Mouse (Mus musculus) hindbrain, embryonic 14.5 days (tissue): ENCODE measurements at regions not wholly inside any gene's neighbourhood (a gene's known extent, or its start where the extent isn't known, plus 50 kb on each side); places are given as distances from the start of the nearest gene placed in this dataset.

Source experiments
- ATAC-seq: fragments of 200-750 bp; cut with Nextera tagmentation; 2 replicates; pipeline ENCODE4 v1.8.0; 2017; ENCODE audit warnings: moderate number of reproducible peaks, mild to moderate bottlenecking, moderate TSS enrichment, moderate library complexity; ENCODE audit not compliant: low FRiP score
- DNase-seq: peaks from one replicate; pipeline ENCODE4 v3.0.0-alpha.2; 2015; ENCODE audit warnings: low spot score
- H3K27ac ChIP-seq: fragments of 300-500 bp; sonication (generic); 2 replicates; pipeline ENCODE4 v1.5.1; 2014; ENCODE audit warnings: mild to moderate bottlenecking, moderate library complexity
- H3K27me3 ChIP-seq: fragments of 300-500 bp; sonication (generic); 2 replicates; pipeline ENCODE4 v1.6.1; 2014; ENCODE audit warnings: mild to moderate bottlenecking, low read length, mixed read lengths; ENCODE audit not compliant: control insufficient read depth, insufficient read depth
- H3K36me3 ChIP-seq: fragments of 300-500 bp; sonication (generic); replicated peaks from 2 replicates; pipeline ENCODE4 v1.6.1; 2014; ENCODE audit not compliant: control insufficient read depth, insufficient read depth
- H3K4me1 ChIP-seq: fragments of 300-500 bp; sonication (generic); replicated peaks from 2 replicates; pipeline ENCODE4 v1.6.1; 2014; ENCODE audit warnings: antibody characterized with exemption, low read length, mixed read lengths; ENCODE audit not compliant: control insufficient read depth, insufficient read depth
- H3K4me2 ChIP-seq: fragments of 300-500 bp; sonication (generic); replicated peaks from 2 replicates; pipeline ENCODE4 v1.6.1; 2014; ENCODE audit warnings: mild to moderate bottlenecking, moderate library complexity
- H3K4me3 ChIP-seq: fragments of 300-500 bp; sonication (generic); replicated peaks from 2 replicates; pipeline ENCODE4 v1.5.1; 2014; ENCODE audit warnings: mild to moderate bottlenecking, low read length
- H3K9ac ChIP-seq: fragments of 300-500 bp; sonication (generic); 2 replicates; pipeline ENCODE4 v1.6.1; 2014
- H3K9me3 ChIP-seq: fragments of 300-500 bp; sonication (generic); 2 replicates; pipeline ENCODE4 v1.6.1; 2016; ENCODE audit warnings: low read length; ENCODE audit not compliant: control insufficient read depth
- WGBS: fragments of 180-500 bp; shearing (Covaris S2); extraction: QIAGEN DNeasy Blood & Tissue Kit; methylation state at CpG from one replicate; pipeline ENCODE4 v1.1.7; 2014; 5-methylcytosine and 5-hydroxymethylcytosine counted together

GRCm38 (mm10) chr17:45341573-45341972 is 92.0 kb downstream of the Cdc5l start:
- Histone ChIP-seq H3K9ac (no peak overlapping the region), H3K9me3 (no peaks in the 10 kb centered on the region), H3K27me3 (no peaks in the 10 kb centered on the region), H3K4me3 (no peak overlapping the region), H3K27ac (no peak overlapping the region), H3K36me3 (no peaks in the 10 kb centered on the region), H3K4me1 (no peaks in the 10 kb centered on the region), H3K4me2 (no peak overlapping the region)
- no peak for ATAC-seq
- no peak for DNase-seq
- WGBS = 60% methylated on average over 6 of the region's 6 CpGs

DNA sequence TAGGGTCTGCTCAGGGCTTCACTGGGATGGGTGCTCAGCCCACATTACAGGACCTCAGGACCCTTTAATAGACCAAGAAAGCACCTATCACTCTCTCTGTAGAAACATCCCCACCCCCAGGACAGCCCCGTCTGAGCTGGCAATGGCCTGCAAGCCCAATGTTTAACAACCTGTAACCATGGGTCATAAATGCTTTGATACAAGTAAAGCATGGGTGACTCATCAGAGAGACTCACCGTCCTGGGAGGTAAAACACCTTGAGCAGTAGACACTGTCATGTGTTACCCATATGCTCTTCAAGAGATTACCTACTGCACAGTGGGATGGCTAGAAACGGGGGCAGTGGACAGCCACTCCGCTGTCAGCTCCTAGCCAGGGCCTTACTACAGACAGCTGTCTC is 92.7 kb downstream of the Cdc5l start:
- Histone ChIP-seq H3K4me2 (no peak overlapping the region), H3K27ac (no peak overlapping the region), H3K4me3 (no peak overlapping the region), H3K4me1 (no peaks in the 10 kb centered on the region), H3K36me3 (no peaks in the 10 kb centered on the region), H3K27me3 (no peaks in the 10 kb centered on the region), H3K9me3 (no peaks in the 10 kb centered on the region), H3K9ac (no peak overlapping the region)
- no peak for DNase-seq
- no peak for ATAC-seq
- WGBS = 86% methylated on average over 4 of the region's 4 CpGs

DNA sequence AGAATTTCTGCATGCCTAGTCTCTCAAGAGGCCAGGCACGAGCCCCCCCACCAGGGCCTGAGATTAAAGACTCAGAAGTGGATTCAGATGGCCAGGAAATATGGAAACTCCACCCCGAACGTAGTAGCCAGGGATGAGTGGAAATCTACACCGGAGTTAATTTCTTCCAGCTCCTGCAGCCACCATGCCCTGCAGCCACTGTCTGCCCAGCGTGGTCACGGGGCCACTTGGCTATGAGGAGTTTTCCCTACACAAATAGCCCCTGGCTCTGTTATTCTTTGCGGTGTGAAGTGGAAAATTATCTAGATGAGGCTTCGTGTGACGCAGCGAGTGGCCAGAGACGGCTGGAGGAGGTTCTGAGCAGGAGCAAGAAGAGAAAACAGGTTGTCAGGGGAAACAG is 94.3 kb downstream of the Cdc5l start:
- H3K27ac ChIP-seq = no peak overlapping the region
- ATAC-seq (no peak), DNase-seq (no peak)
- H3K4me3 ChIP-seq = no peak overlapping the region
- H3K9ac ChIP-seq = no peak overlapping the region
- H3K4me1 ChIP-seq = no peaks in the 10 kb centered on the region
- no peaks in the 10 kb centered on the region for H3K36me3 ChIP-seq
- no peaks in the 10 kb centered on the region for H3K9me3 ChIP-seq
- WGBS = 73% methylated on average over 11 of the region's 11 CpGs
- H3K4me2 ChIP-seq = no peak overlapping the region
- no peaks in the 10 kb centered on the region for H3K27me3 ChIP-seq

GRCm38 (mm10) chr17:45338086-45338485 is 95.5 kb downstream of the Cdc5l start:
- Histone ChIP-seq H3K4me1 (no peaks in the 10 kb centered on the region), H3K4me2 (no peak overlapping the region), H3K27me3 (no peaks in the 10 kb centered on the region), H3K9ac (no peak overlapping the region), H3K36me3 (no peaks in the 10 kb centered on the region), H3K9me3 (no peaks in the 10 kb centered on the region), H3K27ac (no peak overlapping the region), H3K4me3 (no peak overlapping the region)
- no peak for DNase-seq
- no peak for ATAC-seq
- 88% methylated on average over 4 of the region's 4 CpGs for WGBS

GRCm38 (mm10) chr17:45335586-45336151 is 97.9 kb downstream of the Cdc5l start:
- H3K27ac ChIP-seq = no peak overlapping the region
- WGBS = 86% methylated on average over 9 of the region's 9 CpGs
- H3K27me3 ChIP-seq = no peaks in the 10 kb centered on the region
- H3K9me3 ChIP-seq = no peaks in the 10 kb centered on the region
- no peak overlapping the region for H3K4me2 ChIP-seq
- DNase-seq (no peak), ATAC-seq (no peak; the same call in 1 of the 2 replicates)
- no peak overlapping the region for H3K4me3 ChIP-seq
- H3K4me1 ChIP-seq = no peaks in the 10 kb centered on the region
- H3K9ac ChIP-seq = no peak overlapping the region
- no peaks in the 10 kb centered on the region for H3K36me3 ChIP-seq

- ATAC-seq = no peak; the same call in 1 of the 2 replicates
Observed at GRCm38 (mm10) chr17:45334732-45335381, 98.7 kb downstream of the Cdc5l start.

DNA sequence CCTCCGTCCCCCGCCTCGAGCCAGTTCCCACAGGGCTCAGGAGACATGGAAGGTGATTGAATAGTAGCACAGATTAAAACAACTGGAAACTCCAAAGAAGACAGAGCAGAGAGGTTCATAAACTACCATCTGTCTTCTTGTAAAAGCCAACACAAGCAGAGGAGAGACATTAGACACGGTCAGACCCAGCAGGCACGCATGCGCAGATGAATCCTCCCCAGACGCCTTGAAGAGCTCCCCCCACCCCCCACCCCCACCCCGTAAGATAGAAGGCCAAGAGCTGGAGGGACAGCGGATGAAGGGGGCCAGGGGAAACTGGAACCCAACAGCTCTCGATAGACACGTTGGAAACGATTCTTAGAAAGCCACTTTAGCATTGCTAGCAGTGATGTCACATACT is 101.2 kb downstream of the Cdc5l start:
- DNase-seq = no peak
- no peak overlapping the region for H3K4me3 ChIP-seq
- no peaks in the 10 kb centered on the region for H3K36me3 ChIP-seq
- H3K27ac ChIP-seq = no peak overlapping the region
- no peaks in the 10 kb centered on the region for H3K27me3 ChIP-seq
- 69% methylated on average over 12 of the region's 12 CpGs for WGBS
- no peak for ATAC-seq
- no peak overlapping the region for H3K4me2 ChIP-seq
- no peak overlapping the region for H3K9ac ChIP-seq
- no peaks in the 10 kb centered on the region for H3K9me3 ChIP-seq
- H3K4me1 ChIP-seq = no peaks in the 10 kb centered on the region

More at GRCm38 (mm10) chr17:45334732-45335381, 98.7 kb downstream of the Cdc5l start:
- Histone ChIP-seq H3K4me2 (no peak overlapping the region), H3K9me3 (no peaks in the 10 kb centered on the region), H3K36me3 (no peaks in the 10 kb centered on the region), H3K27ac (no peak overlapping the region), H3K9ac (no peak overlapping the region), H3K4me1 (no peaks in the 10 kb centered on the region), H3K27me3 (no peaks in the 10 kb centered on the region), H3K4me3 (no peak overlapping the region)
- 62% methylated on average over 13 of the region's 13 CpGs for WGBS
- DNase-seq = peak; percentile 44

GRCm38 (mm10) chr17:45329241-45329640 is 104.3 kb downstream of the Cdc5l start:
- H3K27ac ChIP-seq = no peak overlapping the region
- DNase-seq = no peak
- ATAC-seq = no peak
- no peaks in the 10 kb centered on the region for H3K9me3 ChIP-seq
- WGBS = 52% methylated on average over 9 of the region's 9 CpGs
- H3K4me1 ChIP-seq = 0 out of 2 replicates have a peak, but pooled peaks cover 10% of the 10 kb centered on the region
- H3K27me3 ChIP-seq = no peaks in the 10 kb centered on the region
- no peak overlapping the region for H3K4me3 ChIP-seq
- no peak overlapping the region for H3K4me2 ChIP-seq
- H3K36me3 ChIP-seq = no peaks in the 10 kb centered on the region
- H3K9ac ChIP-seq = no peak overlapping the region

DNA sequence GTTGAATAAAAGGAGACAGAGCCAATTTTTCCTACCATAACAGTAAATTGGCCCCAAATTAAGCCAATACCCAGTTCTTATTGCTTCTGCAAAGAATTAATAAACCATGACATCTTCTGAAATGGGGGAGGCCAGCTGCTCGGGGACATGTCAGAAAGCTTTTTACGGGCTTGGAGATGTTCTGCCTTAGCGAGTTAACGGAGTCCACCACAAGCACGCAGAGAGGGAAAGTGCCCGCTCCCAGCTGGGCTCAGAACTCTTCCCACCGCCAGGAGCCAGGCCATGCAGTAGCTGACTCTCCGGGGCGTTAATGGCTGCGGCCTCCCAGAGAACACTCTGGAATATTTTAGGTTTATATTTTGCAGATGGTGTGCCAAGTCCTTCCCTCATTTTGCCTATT is 106.8 kb downstream of the Cdc5l start:
- ATAC-seq (0 out of 2 replicates have a peak, but pooled peaks have one; percentile 24), DNase-seq (no peak)
- no peak overlapping the region for H3K4me3 ChIP-seq
- H3K36me3 ChIP-seq = no peaks in the 10 kb centered on the region
- whole genome bisulfite sequencing = 41% methylated on average over 10 of the region's 10 CpGs
- H3K4me1 ChIP-seq = 0 out of 2 replicates have a peak, but pooled peaks cover 10% of the 10 kb centered on the region
- no peak overlapping the region for H3K27ac ChIP-seq
- no peak overlapping the region; the same call in 1 of the 2 replicates for H3K4me2 ChIP-seq
- H3K9ac ChIP-seq = no peak overlapping the region
- H3K9me3 ChIP-seq = no peaks in the 10 kb centered on the region
- H3K27me3 ChIP-seq = no peaks in the 10 kb centered on the region
